Mouse (Mus musculus) heart, embryonic 11.5 days (tissue): ENCODE measurements around the gene Rmnd1. TPM values are rescaled to one million over a fixed set of nuclear protein-coding genes. Genes with fewer than 3 reads are reported as not detected.

ENCODE experiments used
- ATAC-seq: fragments of 200-750 bp; cut with Nextera tagmentation; replicated peaks from 2 replicates; pipeline ENCODE4 v1.8.0; 2017; ENCODE audit warnings: moderate library complexity; ENCODE audit not compliant: insufficient number of reproducible peaks, low FRiP score, low TSS enrichment
- H3K27ac ChIP-seq: fragments of 300-500 bp; sonication (generic); 2 replicates; pipeline ENCODE4 v1.5.1; 2014; ENCODE audit warnings: mild to moderate bottlenecking, low read depth, low read length
- H3K27me3 ChIP-seq: fragments of 300-500 bp; sonication (generic); 2 replicates; pipeline ENCODE4 v1.6.1; 2014; ENCODE audit warnings: mild to moderate bottlenecking, low read length, mixed read lengths; ENCODE audit not compliant: control insufficient read depth, insufficient read depth
- H3K36me3 ChIP-seq: fragments of 300-500 bp; sonication (generic); 2 replicates; pipeline ENCODE4 v1.6.1; 2014; ENCODE audit warnings: mild to moderate bottlenecking, low read length, moderate library complexity, mixed read lengths; ENCODE audit not compliant: control insufficient read depth, insufficient read depth
- H3K4me1 ChIP-seq: fragments of 300-500 bp; sonication (generic); 2 replicates; pipeline ENCODE4 v1.6.1; 2014; ENCODE audit warnings: low read length; ENCODE audit not compliant: control insufficient read depth, insufficient read depth
- H3K4me2 ChIP-seq: fragments of 300-500 bp; sonication (generic); 2 replicates; pipeline ENCODE4 v1.6.1; 2014; ENCODE audit warnings: mild to moderate bottlenecking, moderate library complexity
- H3K4me3 ChIP-seq: fragments of 300-500 bp; sonication (generic); 2 replicates; pipeline ENCODE4 v1.5.1; 2014; ENCODE audit warnings: low read depth, low read length
- H3K9ac ChIP-seq: fragments of 300-500 bp; sonication (generic); 2 replicates; pipeline ENCODE4 v1.6.1; 2014; ENCODE audit warnings: mild to moderate bottlenecking, low read depth, low read length, moderate library complexity
- H3K9me3 ChIP-seq: fragments of 300-500 bp; sonication (generic); replicated peaks from 2 replicates; pipeline ENCODE4 v1.6.1; 2016; ENCODE audit warnings: low read length; ENCODE audit not compliant: control insufficient read depth
- WGBS: fragments of 180-500 bp; shearing (Covaris S2); extraction: QIAGEN DNeasy Blood & Tissue Kit; methylation state at CpG from one replicate; pipeline ENCODE4 v1.1.7; 2014; ENCODE audit not compliant: insufficient replicate concordance; 5-methylcytosine and 5-hydroxymethylcytosine counted together
- polyA plus RNA-seq: library from polyadenylated mRNA; unstranded; fragments of >200 nt; fragmentation: Nextera tagmentation; extraction: Ambion mirVana; gene quantifications from 2 replicates; pipeline ENCODE4 v1.2.1, GENCODE M21; 2014

Gene Rmnd1
- 87.3 and 91.7 TPM in 2 replicates for polyA plus RNA-seq

DNA sequence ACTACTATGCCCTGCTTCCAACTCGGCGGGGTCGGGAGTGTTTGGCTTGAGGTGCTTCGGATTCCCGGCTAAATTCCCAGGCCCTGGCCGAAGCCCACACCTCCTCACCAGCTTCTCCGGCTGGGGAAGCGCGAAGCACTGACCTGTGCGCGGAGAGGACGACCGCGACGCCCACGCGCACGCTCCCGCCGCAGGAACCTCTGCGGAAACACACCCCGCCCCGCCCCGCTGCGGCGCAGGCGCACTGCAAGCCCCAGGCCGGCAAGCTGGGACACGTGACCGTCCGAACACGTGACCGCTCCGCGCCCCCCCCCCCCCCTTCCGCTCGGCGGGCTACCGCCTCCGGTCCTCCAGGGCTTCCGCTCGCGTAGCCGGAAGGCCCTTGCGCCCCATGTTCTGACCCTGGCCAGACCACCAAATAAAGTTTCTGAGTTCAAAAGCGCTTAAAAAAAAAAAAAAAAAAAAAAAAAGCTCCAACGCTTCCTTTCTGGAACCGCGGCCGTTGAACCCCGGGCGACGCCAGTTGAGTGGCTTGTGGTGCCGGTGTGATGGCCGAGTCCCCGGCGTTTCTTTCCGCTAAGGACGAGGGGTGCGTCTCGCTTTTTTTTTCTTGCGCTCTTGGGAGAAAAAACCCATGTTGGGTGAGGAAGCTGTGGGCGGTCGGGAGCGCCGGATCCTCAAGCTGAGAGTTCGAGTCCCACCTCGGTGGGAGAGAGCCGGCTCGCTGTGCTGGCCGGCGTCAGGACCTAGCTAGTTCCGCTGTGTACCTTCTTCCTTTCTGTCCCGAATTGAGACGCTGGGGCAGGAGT, at the start of gene Rmnd1, which contains the start of gene Armt1:
TSS of gene Rmnd1 (minus strand) at position 266 of the 809 bp plus-strand sequence.
TSS of gene Armt1 (plus strand) at position 345 of the 809 bp plus-strand sequence.
- Histone ChIP-seq H3K9me3 (no peaks in the 10 kb centered on the region), H3K4me1 (peaks cover 7% of the 10 kb centered on the region; the same call in 1 of the 2 replicates), H3K4me2 (peak within 1 kb of the TSS; percentile 87), H3K27me3 (no peaks in the 10 kb centered on the region), H3K9ac (peak within 1 kb of the TSS; percentile 85), H3K36me3 (no peaks in the 10 kb centered on the region; the same call in 1 of the 2 replicates), H3K4me3 (peak within 1 kb of the TSS; percentile 72), H3K27ac (peak within 1 kb of the TSS; percentile 91)
- under 1% methylated on average over 72 of the region's 75 CpGs for WGBS
- ATAC-seq = peak; percentile 96

GRCm38 (mm10) chr10:4481695-4482094, 49.5 kb upstream of the Rmnd1 start:
- no peak for ATAC-seq
- no peaks in the 10 kb centered on the region for H3K27me3 ChIP-seq
- no peaks in the 10 kb centered on the region for H3K9me3 ChIP-seq
- H3K27ac ChIP-seq = no peak overlapping the region
- H3K36me3 ChIP-seq = no peaks in the 10 kb centered on the region
- H3K4me2 ChIP-seq = no peak overlapping the region
- H3K4me3 ChIP-seq = no peak overlapping the region
- H3K9ac ChIP-seq = no peak overlapping the region
- no peaks in the 10 kb centered on the region for H3K4me1 ChIP-seq
- 79% methylated on average over 8 of the region's 8 CpGs for WGBS

- no peak overlapping the region for H3K9ac ChIP-seq
- no peak for ATAC-seq
- no peaks in the 10 kb centered on the region for H3K27me3 ChIP-seq
- no peak overlapping the region for H3K27ac ChIP-seq
- H3K4me2 ChIP-seq = no peak overlapping the region
- no peaks in the 10 kb centered on the region for H3K4me1 ChIP-seq
- H3K9me3 ChIP-seq = no peaks in the 10 kb centered on the region
- 79% methylated on average over 3 of the region's 3 CpGs for WGBS
- no peak overlapping the region for H3K4me3 ChIP-seq
- no peaks in the 10 kb centered on the region for H3K36me3 ChIP-seq
These were observed 48.7 kb upstream of the Rmnd1 start for GRCm38 (mm10) chr10:4480929-4481328.

- H3K4me3 ChIP-seq = no peak overlapping the region
- H3K27ac ChIP-seq = no peak overlapping the region
- 75% methylated on average over 5 of the region's 5 CpGs for WGBS
- H3K4me1 ChIP-seq = no peaks in the 10 kb centered on the region
- no peak overlapping the region for H3K9ac ChIP-seq
- no peaks in the 10 kb centered on the region for H3K9me3 ChIP-seq
- no peak overlapping the region for H3K4me2 ChIP-seq
- H3K27me3 ChIP-seq = no peaks in the 10 kb centered on the region
- ATAC-seq = no peak
- no peaks in the 10 kb centered on the region for H3K36me3 ChIP-seq
These were observed 44.4 kb upstream of the Rmnd1 start for GRCm38 (mm10) chr10:4476604-4477003.

DNA sequence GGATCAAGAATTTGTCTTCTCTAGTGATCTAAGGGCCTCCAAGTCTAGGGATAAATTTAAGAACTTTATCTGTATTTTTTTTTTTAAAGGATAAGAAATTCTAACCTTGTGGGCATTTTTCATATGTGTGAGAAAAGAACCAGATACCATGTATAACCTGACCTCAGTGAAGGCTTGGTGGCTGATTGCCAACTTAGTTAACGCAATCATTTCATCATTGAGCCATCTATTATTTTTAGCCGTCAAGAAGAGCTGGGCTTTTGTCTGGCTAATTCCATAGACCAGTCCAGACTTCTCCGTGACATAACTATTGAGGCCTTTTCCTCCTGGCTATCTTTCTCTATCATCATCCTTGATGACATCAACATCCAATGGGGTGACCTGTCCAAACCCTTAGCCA, 43.2 kb upstream of the Rmnd1 start:
- no peak for ATAC-seq

DNA sequence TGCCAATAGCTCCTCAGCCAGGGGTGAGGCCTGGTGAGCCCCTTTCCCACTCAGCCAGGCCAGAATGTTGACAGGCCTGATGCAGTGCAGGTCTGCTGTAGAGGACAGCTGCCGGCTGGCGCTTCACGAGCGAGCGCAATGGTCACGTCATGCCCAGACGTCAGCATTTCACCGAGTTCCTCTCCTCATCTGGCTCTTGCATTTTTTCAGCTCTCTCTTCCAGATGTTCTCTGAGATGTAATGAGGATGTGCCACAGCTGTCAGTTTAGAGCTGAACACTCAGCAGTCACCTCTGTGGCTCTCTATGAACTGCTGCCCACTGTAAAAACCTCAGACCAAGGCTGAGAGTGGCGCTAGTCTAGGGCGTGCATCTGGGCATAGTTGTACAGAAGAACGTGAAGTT, 41.4 kb upstream of the Rmnd1 start:
- peak; percentile 69; the same call in 1 of the 2 replicates for ATAC-seq
- H3K27ac ChIP-seq = no peak overlapping the region
- no peak overlapping the region for H3K9ac ChIP-seq
- H3K4me1 ChIP-seq = no peaks in the 10 kb centered on the region
- H3K9me3 ChIP-seq = no peaks in the 10 kb centered on the region
- no peaks in the 10 kb centered on the region for H3K36me3 ChIP-seq
- H3K27me3 ChIP-seq = no peaks in the 10 kb centered on the region
- no peak overlapping the region for H3K4me2 ChIP-seq
- H3K4me3 ChIP-seq = no peak overlapping the region
- 53% methylated on average over 11 of the region's 11 CpGs for WGBS

More for the DNA sequence above, 43.2 kb upstream of the Rmnd1 start:
- no peak overlapping the region for H3K4me2 ChIP-seq
- H3K27ac ChIP-seq = no peak overlapping the region
- H3K36me3 ChIP-seq = no peaks in the 10 kb centered on the region
- H3K4me3 ChIP-seq = no peak overlapping the region
- no peaks in the 10 kb centered on the region for H3K9me3 ChIP-seq
- H3K27me3 ChIP-seq = no peaks in the 10 kb centered on the region
- no peaks in the 10 kb centered on the region for H3K4me1 ChIP-seq
- WGBS = 85% methylated on average over 3 of the region's 3 CpGs
- no peak overlapping the region for H3K9ac ChIP-seq

DNA sequence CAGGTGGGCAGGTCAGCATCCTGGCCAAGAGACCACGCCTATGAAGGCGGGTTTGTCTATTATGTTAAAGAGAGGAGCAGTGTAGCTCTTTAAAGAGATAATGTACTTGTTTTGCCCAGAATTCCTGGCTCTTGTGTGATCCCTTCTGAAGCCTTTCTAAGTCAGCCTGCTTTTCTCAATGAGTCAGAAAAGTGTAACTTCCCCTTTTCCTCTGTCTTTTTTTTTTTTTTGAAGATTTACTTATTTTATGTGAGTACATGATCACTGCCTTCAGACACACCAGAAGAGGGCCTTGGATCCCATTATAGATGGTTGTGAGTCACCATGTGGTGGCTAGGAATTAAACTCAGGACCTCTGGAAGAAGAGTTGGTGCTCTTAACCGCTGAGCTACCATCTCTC, 37.2 kb upstream of the Rmnd1 start:
- no peaks in the 10 kb centered on the region for H3K27me3 ChIP-seq
- 71% methylated on average over 3 of the region's 3 CpGs for WGBS
- no peak overlapping the region for H3K27ac ChIP-seq
- H3K4me1 ChIP-seq = no peaks in the 10 kb centered on the region
- H3K4me3 ChIP-seq = no peak overlapping the region
- no peak overlapping the region for H3K4me2 ChIP-seq
- H3K9ac ChIP-seq = no peak overlapping the region
- no peaks in the 10 kb centered on the region for H3K36me3 ChIP-seq
- H3K9me3 ChIP-seq = no peaks in the 10 kb centered on the region
- no peak for ATAC-seq

GRCm38 (mm10) chr10:4465799-4466198, 33.6 kb upstream of the Rmnd1 start:
- WGBS = 75% methylated on average over 7 of the region's 7 CpGs

DNA sequence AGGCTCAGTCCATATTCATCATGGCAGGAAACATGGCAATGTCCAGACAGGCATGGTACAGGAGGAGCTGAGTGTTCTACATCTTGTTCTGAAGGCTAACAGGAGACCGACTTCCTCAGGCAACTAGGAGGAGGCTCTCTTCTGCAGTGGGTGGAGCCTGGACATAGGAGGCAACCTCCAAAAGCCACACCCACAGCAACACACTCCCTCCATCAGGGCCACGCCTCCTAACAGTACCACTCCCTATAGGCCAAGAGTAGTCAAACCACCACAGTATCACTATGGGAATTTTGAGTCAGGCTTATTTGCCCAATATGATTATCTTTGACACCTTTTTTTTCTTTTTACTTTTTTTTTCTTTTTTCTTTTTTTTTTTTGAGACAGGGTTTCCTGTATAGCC, 28.0 kb upstream of the Rmnd1 start:
- ATAC-seq = no peak
- Histone ChIP-seq H3K9ac (no peak overlapping the region), H3K9me3 (no peaks in the 10 kb centered on the region), H3K4me3 (no peak overlapping the region), H3K27ac (no peak overlapping the region), H3K4me2 (no peak overlapping the region), H3K27me3 (no peaks in the 10 kb centered on the region), H3K4me1 (no peaks in the 10 kb centered on the region), H3K36me3 (peaks cover 2% of the 10 kb centered on the region; the same call in 1 of the 2 replicates)
- 97% methylated on average over 2 of the region's 2 CpGs for WGBS

More at GRCm38 (mm10) chr10:4465799-4466198, 33.6 kb upstream of the Rmnd1 start:
- H3K9me3 ChIP-seq = no peaks in the 10 kb centered on the region
- no peak for ATAC-seq
- H3K36me3 ChIP-seq = no peaks in the 10 kb centered on the region
- no peak overlapping the region for H3K27ac ChIP-seq
- no peak overlapping the region for H3K4me3 ChIP-seq
- H3K4me1 ChIP-seq = no peaks in the 10 kb centered on the region
- H3K9ac ChIP-seq = no peak overlapping the region
- H3K27me3 ChIP-seq = no peaks in the 10 kb centered on the region
- no peak overlapping the region for H3K4me2 ChIP-seq
